Mouse (Mus musculus) heart, postnatal 0 days (tissue): Measurements from ENCODE around the gene Brwd3.

Experiments used
- CTCF ChIP-seq: IDR thresholded peaks from 2 replicates; pipeline ENCODE4 v1.5.1; 2016; ENCODE audit warnings: antibody characterized with exemption, control low read depth, low read depth
- EP300 ChIP-seq: IDR thresholded peaks from 2 replicates; pipeline ENCODE4 v1.6.1; 2016; ENCODE audit warnings: antibody characterized with exemption, low read depth

DNA sequence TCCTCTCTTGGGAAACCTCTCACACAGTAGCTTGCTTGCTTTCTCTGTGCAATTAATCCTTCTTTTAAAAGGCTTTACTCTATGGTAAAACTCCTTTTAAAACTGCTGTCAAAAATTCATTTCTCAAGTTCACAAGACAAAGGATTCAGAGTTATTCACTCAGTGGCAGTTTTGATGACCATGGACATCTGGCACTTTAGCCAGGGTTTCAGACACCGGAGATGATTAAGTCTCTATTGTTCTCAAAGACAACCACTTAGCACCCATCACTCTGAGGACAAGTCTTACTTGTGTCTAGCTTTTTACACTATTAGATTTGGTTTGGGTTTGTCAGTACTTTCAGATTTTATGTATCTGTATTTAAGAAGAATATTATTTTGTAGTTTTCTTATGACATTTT, 104.6 kb downstream of the Brwd3 start:
- TF ChIP-seq CTCF, result no peak
- no peak for TF ChIP-seq EP300
